Mouse (Mus musculus) intestine, postnatal 0 days (tissue): ENCODE data around the gene Clec4g. TPM values are rescaled to one million over a fixed set of nuclear protein-coding genes. Genes with fewer than 3 reads are reported as not detected.

ENCODE experiments used
- ATAC-seq: fragments of 200-750 bp; cut with Nextera tagmentation; 2 replicates; pipeline ENCODE4 v1.8.0; 2017; ENCODE audit warnings: mild to moderate bottlenecking, moderate TSS enrichment, moderate library complexity
- H3K27ac ChIP-seq: fragments of 300-500 bp; sonication (generic); 2 replicates; pipeline ENCODE4 v1.5.1; 2014; ENCODE audit warnings: mild to moderate bottlenecking, low read depth, low read length, moderate library complexity
- H3K27me3 ChIP-seq: fragments of 300-500 bp; sonication (generic); replicated peaks from 2 replicates; pipeline ENCODE4 v1.6.1; 2014; ENCODE audit warnings: low read length, mixed read lengths; ENCODE audit not compliant: control insufficient read depth, insufficient read depth
- H3K36me3 ChIP-seq: fragments of 300-500 bp; sonication (generic); 2 replicates; pipeline ENCODE4 v1.6.1; 2014; ENCODE audit warnings: mild to moderate bottlenecking, moderate library complexity; ENCODE audit not compliant: control insufficient read depth, insufficient read depth
- H3K4me1 ChIP-seq: fragments of 300-500 bp; sonication (generic); replicated peaks from 2 replicates; pipeline ENCODE4 v1.6.1; 2014; ENCODE audit warnings: antibody characterized with exemption, low read length, mixed read lengths; ENCODE audit not compliant: control insufficient read depth, insufficient read depth
- H3K4me2 ChIP-seq: fragments of 300-500 bp; sonication (generic); replicated peaks from 2 replicates; pipeline ENCODE4 v1.6.1; 2014; ENCODE audit warnings: low read depth, mild to moderate bottlenecking, moderate library complexity
- H3K4me3 ChIP-seq: fragments of 300-500 bp; sonication (generic); 2 replicates; pipeline ENCODE4 v1.5.1; 2014; ENCODE audit warnings: low read depth, low read length
- H3K9ac ChIP-seq: fragments of 300-500 bp; sonication (generic); 2 replicates; pipeline ENCODE4 v1.6.1; 2014; ENCODE audit warnings: mild to moderate bottlenecking, low read depth, low read length
- H3K9me3 ChIP-seq: fragments of 300-500 bp; sonication (generic); 2 replicates; pipeline ENCODE4 v1.6.1; 2016; ENCODE audit warnings: mixed run types; ENCODE audit not compliant: control insufficient read depth
- CTCF ChIP-seq: sonication (generic); IDR thresholded peaks from 2 replicates; pipeline ENCODE4 v1.5.1; 2016; ENCODE audit warnings: low read depth, mild to moderate bottlenecking, control low read depth, antibody characterized with exemption, moderate library complexity
- WGBS: fragments of 180-500 bp; shearing (Covaris S2); extraction: QIAGEN DNeasy Blood & Tissue Kit; methylation state at CpG from one replicate; pipeline ENCODE4 v1.1.7; 2014; 5-methylcytosine and 5-hydroxymethylcytosine counted together
- polyA plus RNA-seq: library from polyadenylated mRNA; unstranded; fragments of >200 nt; fragmentation: Nextera tagmentation; extraction: Ambion mirVana; gene quantifications from 2 replicates; pipeline ENCODE4 v1.2.1, GENCODE M21; 2015

Gene Clec4g
- polyA plus RNA-seq, 1 experiment from 2014 or later = not detected

- no peaks in the 10 kb centered on the region for H3K4me1 ChIP-seq
- WGBS = 72% methylated on average over 8 of the region's 8 CpGs
- H3K9me3 ChIP-seq = no peaks in the 10 kb centered on the region
- TF ChIP-seq CTCF = no peak
- H3K27me3 ChIP-seq = 0 out of 2 replicates have a peak, but pooled peaks cover under 1% of the 10 kb centered on the region
- no peak for ATAC-seq
- H3K9ac ChIP-seq = no peak overlapping the region
- H3K27ac ChIP-seq = no peak overlapping the region
- H3K4me2 ChIP-seq = no peak overlapping the region
- no peak overlapping the region for H3K4me3 ChIP-seq
- no peaks in the 10 kb centered on the region for H3K36me3 ChIP-seq
These were observed 59.6 kb downstream of the Clec4g start for GRCm38 (mm10) chr8:3660889-3661288.

Other genes starting within 250 kb of the Clec4g start
- gene Tex45, start 249.8 kb downstream of the Clec4g start, polyA plus RNA-seq = not detected in 2 replicates
- gene Zfp358, start 227.5 kb downstream of the Clec4g start, polyA plus RNA-seq = 16.5 and 18.1 TPM in 2 replicates
- gene Mcoln1, start 220.2 kb downstream of the Clec4g start, polyA plus RNA-seq = 105 and 123 TPM in 2 replicates
- gene Pnpla6, start 205.3 kb downstream of the Clec4g start, polyA plus RNA-seq = 36.1 and 43.9 TPM in 2 replicates
- 0.63 and 0.76 TPM in 2 replicates for gene C330021F23Rik, start 152.7 kb downstream of the Clec4g start, polyA plus RNA-seq
- 20.9 and 22.9 TPM in 2 replicates for gene Camsap3, start 133.4 kb downstream of the Clec4g start, polyA plus RNA-seq
- gene Xab2, start 99.3 kb downstream of the Clec4g start, polyA plus RNA-seq = 16.8 and 17.5 TPM in 2 replicates
- 152 TPM in 2 replicates for gene Pet100, start 99.1 kb downstream of the Clec4g start, polyA plus RNA-seq
- gene Pcp2, start 95.1 kb downstream of the Clec4g start, polyA plus RNA-seq = not detected in 2 replicates
- 163 and 185 TPM in 2 replicates for gene Stxbp2, start 89.7 kb downstream of the Clec4g start, polyA plus RNA-seq
- not detected in 2 replicates for gene Retn, start 64.9 kb downstream of the Clec4g start, polyA plus RNA-seq
- 0.09 and 0.22 TPM in 2 replicates for gene Mcemp1, start 54.9 kb downstream of the Clec4g start, polyA plus RNA-seq
- gene Fcor, start 48.3 kb downstream of the Clec4g start, polyA plus RNA-seq = 1.5 and 2.8 TPM in 2 replicates
- 22.8 and 23.9 TPM in 2 replicates for gene Trappc5, start 44.4 kb downstream of the Clec4g start, polyA plus RNA-seq
- not detected in 2 replicates for gene Fcer2a, start 26.5 kb downstream of the Clec4g start, polyA plus RNA-seq
- 0.22 and 0.27 TPM in 2 replicates for gene Cd209a, start 28.3 kb upstream of the Clec4g start, polyA plus RNA-seq
- gene Cd209e, start 133.7 kb upstream of the Clec4g start, polyA plus RNA-seq = not detected in 2 replicates
- not detected in 2 replicates for gene Cd209d, start 157.9 kb upstream of the Clec4g start, polyA plus RNA-seq
- gene Cd209b, start 206.2 kb upstream of the Clec4g start, polyA plus RNA-seq = 0.13 and 0.30 TPM in 2 replicates
- 0.13 TPM in 1 of 2 replicates, not detected in the other for gene Cd209c, start 234.1 kb upstream of the Clec4g start, polyA plus RNA-seq